Mouse (Mus musculus): ENCODE data around the gene Dhx33. TPM values are rescaled to one million over a fixed set of nuclear protein-coding genes. Genes with fewer than 3 reads are reported as not detected.

The Dhx33 gene
- polyA plus RNA-seq, 1 experiment: 9.2 TPM

DNA sequence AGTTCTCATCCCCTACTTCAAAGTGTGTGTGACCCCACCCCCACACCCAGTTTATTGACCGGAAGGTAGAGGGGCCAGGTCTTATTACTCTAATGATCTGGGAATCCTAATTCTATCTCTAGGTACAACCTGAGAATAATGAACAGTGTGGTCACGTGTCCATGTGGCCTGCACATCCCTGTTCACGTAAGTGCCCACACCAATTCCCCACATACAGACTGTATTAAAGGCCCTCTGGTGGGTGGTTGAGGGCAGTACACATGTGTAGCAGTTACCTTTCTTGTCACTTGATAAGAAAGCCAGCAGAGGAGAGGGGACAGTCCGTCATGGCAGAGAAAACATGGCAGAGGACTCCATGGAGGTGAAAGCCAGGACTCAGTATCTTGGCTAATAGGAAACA, 30.3 kb downstream of the Dhx33 start:
- Histone ChIP-seq H3ac (ENCODE audit: control insufficient read depth, insufficient read length) (no peak overlapping the region), H3K27me3 (ENCODE audit: control insufficient read depth, insufficient read depth, insufficient read length) (no peaks in the 10 kb centered on the region), H3K79me2 (ENCODE audit: control insufficient read depth, insufficient read depth) (peaks cover 7% of the 10 kb centered on the region), H3K4me2 (ENCODE audit: low read depth) (no peak overlapping the region), H3K36me3 (ENCODE audit: control insufficient read depth, insufficient read depth) (peaks cover 36% of the 10 kb centered on the region), H3K4me3 (no peak overlapping the region)
- no peak for TF ChIP-seq REST (IDR thresholded peaks at IDR 0.05; ENCODE audit: insufficient read depth, insufficient read length)
- no peak for TF ChIP-seq CEBPB (IDR thresholded peaks at IDR 0.05; ENCODE audit: insufficient read depth, poor library complexity, severe bottlenecking)
- no peak for TF ChIP-seq POLR2A (IDR thresholded peaks at IDR 0.05; ENCODE audit: insufficient read length, low read depth)
- no peak for TF ChIP-seq MYOG (IDR thresholded peaks at IDR 0.05; ENCODE audit: control insufficient read depth in 1 of 3, insufficient read depth in 1 of 3, insufficient read length in 2 of 3, low read depth in 2 of 3)
- TF ChIP-seq USF1 (IDR thresholded peaks at IDR 0.05; ENCODE audit: low read depth): no peak
- TF ChIP-seq SRF (IDR thresholded peaks at IDR 0.05; ENCODE audit: control insufficient read depth, insufficient read length, low read depth): no peak
- TF ChIP-seq POLR2AphosphoS2 (IDR thresholded peaks at IDR 0.05; ENCODE audit: insufficient read length, low read depth): no peak
- TF ChIP-seq TCF12 (IDR thresholded peaks at IDR 0.05; ENCODE audit: insufficient read depth, poor library complexity, severe bottlenecking): no peak
- no peak for TF ChIP-seq E2F4 (IDR thresholded peaks at IDR 0.05; ENCODE audit: insufficient read depth)
- no peak for TF ChIP-seq MYOD1 (IDR thresholded peaks at IDR 0.05; ENCODE audit: control insufficient read depth in 1 of 3, insufficient read length in 2 of 3, low read depth in 2 of 3)
- no peak for TF ChIP-seq TCF3 (IDR thresholded peaks at IDR 0.05; ENCODE audit: insufficient read length, low read depth)
- TF ChIP-seq MAX (IDR thresholded peaks at IDR 0.05; ENCODE audit: low read depth): no peak

GRCm38 (mm10) chr11:70972586-70972985, 31.7 kb downstream of the Dhx33 start:
- Histone ChIP-seq H3K79me2 (ENCODE audit: control insufficient read depth, insufficient read depth) (peaks cover 21% of the 10 kb centered on the region), H3K36me3 (ENCODE audit: control insufficient read depth, insufficient read depth) (peaks cover 22% of the 10 kb centered on the region), H3ac (ENCODE audit: control insufficient read depth, insufficient read length) (no peak overlapping the region), H3K27me3 (ENCODE audit: control insufficient read depth, insufficient read depth, insufficient read length) (no peaks in the 10 kb centered on the region), H3K4me2 (ENCODE audit: low read depth) (no peak overlapping the region), H3K4me3 (no peak overlapping the region)
- TF ChIP-seq SRF (IDR thresholded peaks at IDR 0.05; ENCODE audit: control insufficient read depth, insufficient read length, low read depth) (no peak), MYOG (IDR thresholded peaks at IDR 0.05; ENCODE audit: control insufficient read depth in 1 of 3, insufficient read depth in 1 of 3, insufficient read length in 2 of 3, low read depth in 2 of 3) (no peak), REST (IDR thresholded peaks at IDR 0.05; ENCODE audit: insufficient read depth, insufficient read length) (no peak), CEBPB (IDR thresholded peaks at IDR 0.05; ENCODE audit: insufficient read depth, poor library complexity, severe bottlenecking) (no peak), USF1 (IDR thresholded peaks at IDR 0.05; ENCODE audit: low read depth) (no peak), POLR2A (IDR thresholded peaks at IDR 0.05; ENCODE audit: insufficient read length, low read depth) (no peak)

DNA sequence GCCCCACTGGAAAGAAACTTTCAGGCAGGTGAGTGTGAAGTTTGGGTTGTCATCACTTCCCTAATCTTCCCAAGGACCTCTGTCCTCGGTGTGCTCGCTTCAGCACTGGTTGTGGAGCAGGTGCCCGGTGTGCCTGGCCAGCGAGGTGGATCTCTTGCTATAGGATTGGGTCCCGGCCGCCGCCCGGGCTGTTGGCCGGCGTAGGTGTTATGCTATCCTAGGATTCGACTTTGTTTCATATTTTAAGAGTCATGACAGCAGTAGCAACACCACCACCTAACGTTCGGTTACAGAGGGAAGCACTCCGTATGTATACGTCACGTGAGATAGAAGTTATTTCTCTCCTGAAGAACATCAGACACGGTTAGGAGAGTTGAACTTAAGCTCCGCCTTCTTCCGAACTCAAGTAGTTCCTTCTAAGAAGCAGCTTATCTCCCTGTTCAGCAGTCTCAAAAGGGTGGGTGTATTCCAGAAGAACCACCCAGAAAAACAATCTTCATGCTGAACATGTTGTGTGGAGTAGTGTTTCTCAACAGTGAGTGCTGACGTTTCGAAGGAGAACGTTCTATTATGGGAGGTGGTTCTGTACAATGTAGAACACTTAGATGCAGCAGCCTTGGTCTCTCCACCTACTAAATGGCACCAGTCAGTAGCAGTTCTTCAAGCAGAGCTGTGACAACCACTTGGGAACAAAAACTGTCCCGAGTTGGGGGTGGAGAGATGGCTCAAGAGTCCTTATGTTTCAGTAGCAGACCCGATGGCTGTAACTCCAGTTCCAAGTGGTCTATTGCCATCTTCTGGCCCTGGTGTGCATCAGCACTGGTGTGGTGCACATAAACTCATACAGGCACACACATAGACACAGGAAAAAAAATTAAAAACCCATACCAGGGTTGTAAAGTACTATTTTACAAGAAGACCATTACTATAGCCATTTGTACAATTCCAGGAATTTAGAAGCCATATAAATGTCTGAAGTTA, 33.4 kb downstream of the Dhx33 start:
- Histone ChIP-seq H3K4me3 (peak overlapping the region; percentile 96), H3K79me2 (ENCODE audit: control insufficient read depth, insufficient read depth) (peaks cover 23% of the 10 kb centered on the region), H3K36me3 (ENCODE audit: control insufficient read depth, insufficient read depth) (peaks cover 14% of the 10 kb centered on the region), H3K27me3 (ENCODE audit: control insufficient read depth, insufficient read depth, insufficient read length) (no peaks in the 10 kb centered on the region), H3K4me2 (ENCODE audit: low read depth) (peak overlapping the region; percentile 54), H3ac (ENCODE audit: control insufficient read depth, insufficient read length) (no peak overlapping the region)
- TF ChIP-seq POLR2AphosphoS2 (IDR thresholded peaks at IDR 0.05; ENCODE audit: insufficient read length, low read depth) (no peak), TCF3 (IDR thresholded peaks at IDR 0.05; ENCODE audit: insufficient read length, low read depth) (no peak), MAX (IDR thresholded peaks at IDR 0.05; ENCODE audit: low read depth) (no peak), SRF (IDR thresholded peaks at IDR 0.05; ENCODE audit: control insufficient read depth, insufficient read length, low read depth) (no peak), REST (IDR thresholded peaks at IDR 0.05; ENCODE audit: insufficient read depth, insufficient read length) (no peak), TCF12 (IDR thresholded peaks at IDR 0.05; ENCODE audit: insufficient read depth, poor library complexity, severe bottlenecking) (no peak)

DNA sequence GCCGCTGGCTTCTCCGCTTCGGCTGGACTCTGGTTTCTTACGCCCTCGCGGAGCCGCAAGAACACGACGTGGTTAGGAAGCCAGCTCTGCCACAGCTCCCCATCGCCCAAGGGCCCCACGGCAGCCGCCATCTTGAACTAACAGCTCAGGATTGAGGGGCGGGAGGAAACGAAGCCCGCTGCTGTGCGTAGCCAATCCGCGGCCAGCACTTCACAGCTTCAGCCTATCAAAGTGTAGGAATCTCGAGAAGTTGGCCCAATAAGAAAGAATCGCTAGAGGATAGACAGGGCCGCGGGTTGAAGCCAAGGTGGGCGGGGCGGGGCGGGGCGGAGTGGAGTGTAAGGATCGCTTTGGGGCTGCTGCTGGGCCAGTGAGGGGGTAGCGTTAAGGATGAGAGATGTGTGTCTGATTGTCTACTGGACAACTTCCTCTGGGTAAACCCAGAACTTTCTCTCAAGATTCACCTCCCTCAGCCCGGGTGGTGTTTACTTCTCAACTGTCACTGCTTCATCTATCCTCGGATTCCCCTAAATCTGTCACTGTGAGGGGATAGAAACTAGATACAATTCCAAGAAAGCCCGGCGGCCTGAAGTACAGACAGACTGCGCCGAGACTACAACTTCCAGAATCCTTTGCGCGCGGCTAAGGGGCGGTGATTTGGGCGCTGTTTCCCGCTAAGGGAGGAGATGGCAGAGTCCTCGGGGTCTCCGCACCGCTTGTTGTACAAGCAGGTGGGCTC, 34.2 kb downstream of the Dhx33 start, which contains the start of the genes Nup88 and Rpain:
Gene Nup88, minus strand, starts transcription at position 153 of the 739 bp plus-strand sequence.
Gene Rpain, plus strand, starts transcription at position 393 of the 739 bp plus-strand sequence.
- Histone ChIP-seq H3K27me3 (ENCODE audit: control insufficient read depth, insufficient read depth, insufficient read length) (no peaks in the 10 kb centered on the region), H3K79me2 (ENCODE audit: control insufficient read depth, insufficient read depth) (peaks cover 23% of the 10 kb centered on the region), H3K4me2 (ENCODE audit: low read depth) (peak within 1 kb of the TSS; percentile 86), H3ac (ENCODE audit: control insufficient read depth, insufficient read length) (peak within 1 kb of the TSS; percentile 52), H3K36me3 (ENCODE audit: control insufficient read depth, insufficient read depth) (peaks cover 15% of the 10 kb centered on the region), H3K4me3 (peak within 1 kb of the TSS; percentile 96)
- TF ChIP-seq MYOD1 (IDR thresholded peaks at IDR 0.05; ENCODE audit: control insufficient read depth in 1 of 3, insufficient read length in 2 of 3, low read depth in 2 of 3): no peak
- no peak for TF ChIP-seq CEBPB (IDR thresholded peaks at IDR 0.05; ENCODE audit: insufficient read depth, poor library complexity, severe bottlenecking)
- TF ChIP-seq E2F4 (IDR thresholded peaks at IDR 0.05; ENCODE audit: insufficient read depth): peak; percentile 32
- TF ChIP-seq POLR2A (IDR thresholded peaks at IDR 0.05; ENCODE audit: insufficient read length, low read depth): peak; percentile 85
- TF ChIP-seq MYOG (IDR thresholded peaks at IDR 0.05; ENCODE audit: control insufficient read depth in 1 of 3, insufficient read depth in 1 of 3, insufficient read length in 2 of 3, low read depth in 2 of 3): no peak
- peak; percentile 17 for TF ChIP-seq REST (IDR thresholded peaks at IDR 0.05; ENCODE audit: insufficient read depth, insufficient read length)
- no peak for TF ChIP-seq TCF3 (IDR thresholded peaks at IDR 0.05; ENCODE audit: insufficient read length, low read depth)
- TF ChIP-seq SRF (IDR thresholded peaks at IDR 0.05; ENCODE audit: control insufficient read depth, insufficient read length, low read depth): peak; percentile 48
- no peak for TF ChIP-seq TCF12 (IDR thresholded peaks at IDR 0.05; ENCODE audit: insufficient read depth, poor library complexity, severe bottlenecking)
- TF ChIP-seq POLR2AphosphoS2 (IDR thresholded peaks at IDR 0.05; ENCODE audit: insufficient read length, low read depth): peak; percentile 66
- no peak for TF ChIP-seq USF1 (IDR thresholded peaks at IDR 0.05; ENCODE audit: low read depth)
- TF ChIP-seq MAX (IDR thresholded peaks at IDR 0.05; ENCODE audit: low read depth): no peak
